In the genomic region with DNA sequence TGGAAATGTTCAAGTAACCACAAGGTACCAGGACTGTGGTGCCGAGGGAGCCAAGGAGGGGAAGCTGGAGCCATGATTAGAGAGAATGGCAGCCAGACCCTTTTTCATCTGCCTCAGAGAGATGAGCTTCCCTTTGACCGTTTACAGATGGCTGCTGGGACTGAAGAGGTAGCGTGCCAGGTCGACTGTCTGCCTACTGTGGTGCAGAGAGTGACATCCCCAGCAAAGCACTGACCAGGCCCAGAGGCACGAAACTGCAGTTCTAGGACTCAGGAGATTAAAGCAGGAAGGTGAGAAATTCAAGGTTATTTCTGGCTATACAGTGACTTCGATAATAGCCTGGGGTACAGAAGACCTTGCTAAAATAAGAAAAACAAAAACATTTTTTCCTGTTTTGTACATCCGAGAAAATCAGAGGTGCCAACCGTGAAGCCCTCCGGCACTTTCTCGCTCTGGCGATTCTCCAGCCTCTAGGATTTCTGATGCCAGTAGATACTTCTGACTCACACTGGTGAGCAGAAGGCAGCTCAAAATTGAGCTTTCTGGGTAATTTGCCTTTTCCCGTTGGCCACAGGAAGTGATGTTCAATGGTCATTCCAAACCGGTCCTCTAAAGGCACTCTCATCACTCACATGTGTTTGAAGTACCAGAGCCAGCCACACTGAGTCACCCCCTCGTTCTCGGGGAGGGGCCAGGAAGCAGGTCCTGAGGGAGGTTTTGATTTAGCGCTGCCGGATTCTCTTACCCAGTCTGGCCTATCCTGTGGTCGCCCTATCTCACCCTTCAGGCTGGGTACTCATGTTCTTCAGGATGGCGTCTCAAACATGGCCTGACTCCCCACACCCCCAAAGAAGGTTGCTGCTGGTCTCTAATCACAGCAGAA, we compare ENCODE assay signal across 10 mouse cellular contexts. TPM values are rescaled to one million over a fixed set of nuclear protein-coding genes. Genes with fewer than 3 reads are reported as not detected.
A peak's percentile ranks its signal among the peaks of the same experiment; 100 is the strongest.
DNase-seq lines count a peak whose midpoint lies in the region; ATAC-seq and TF ChIP-seq lines count a peak whose summit lies in the region.
"Had no signal": no experiment of that assay in that cellular context is flagged by ENCODE, and none has a peak within 500 bp of the region (broad histone marks: within the 10 kb centered on the region; RNA-seq: fewer than 3 reads in every experiment).

No protein-coding gene starts in this region.

- 29% methylated on average over 19 of the region's 19 CpGs for WGBS in embryonic facial prominence, embryonic 15.5 days
- WGBS in midbrain, embryonic 15.5 days = 69% methylated on average over 19 of the region's 19 CpGs

- no peak overlapping the region for H3K27ac ChIP-seq in left cerebral cortex, adult 2 months
- no peak overlapping the region for H3K27ac ChIP-seq in embryonic facial prominence, embryonic 15.5 days (replicated peaks)
- no peak overlapping the region for H3K27ac ChIP-seq in midbrain, embryonic 15.5 days
- H3K27ac ChIP-seq: neural tube, embryonic 13.5 days had no signal

- no peak for TF ChIP-seq CTCF in left cerebral cortex, adult 2 months (IDR thresholded peaks at IDR 0.05)

- no peaks in the 10 kb centered on the region for H3K27me3 ChIP-seq in embryonic facial prominence, embryonic 15.5 days
- H3K27me3 ChIP-seq in midbrain, embryonic 15.5 days (replicated peaks) = no peaks in the 10 kb centered on the region
- H3K27me3 ChIP-seq: neural tube, embryonic 13.5 days had no signal

- no peaks in the 10 kb centered on the region for H3K36me3 ChIP-seq in embryonic facial prominence, embryonic 15.5 days
- no peaks in the 10 kb centered on the region for H3K36me3 ChIP-seq in midbrain, embryonic 15.5 days (replicated peaks)
- H3K36me3 ChIP-seq: neural tube, embryonic 13.5 days had no signal

- H3K9ac ChIP-seq in embryonic facial prominence, embryonic 15.5 days = no peak overlapping the region
- H3K9ac ChIP-seq in midbrain, embryonic 15.5 days = no peak overlapping the region
- H3K9ac ChIP-seq: liver, postnatal 0 days; neural tube, embryonic 13.5 days had no signal

- intact Hi-C loops in left cerebral cortex, postnatal 4 days (cut with DNase I) = no loop called here
- intact Hi-C loops in left cerebral cortex, adult 2 months (cut with DNase I) = no loop called here
- intact Hi-C loops in heart, postnatal 14 days (cut with DNase I) = no loop called here

- ATAC-seq in embryonic facial prominence, embryonic 15.5 days (ENCODE audit: insufficient number of reproducible peaks, low FRiP score, low TSS enrichment, low read depth) = 0 out of 2 replicates have a peak, but pooled peaks have one; percentile 29
- no peak for ATAC-seq in megakaryocyte, adult 5-6 weeks (ENCODE audit: poor library complexity, severe bottlenecking)
- no peak for ATAC-seq in midbrain, embryonic 15.5 days (replicated peaks)
- ATAC-seq: liver, postnatal 0 days had no signal

- peak; percentile 60 for DNase-seq in left cerebral cortex, postnatal 4 days
- no peak for DNase-seq in left cerebral cortex, adult 2 months (ENCODE audit: extremely low spot score in 1 of 2, low spot score in 2 of 2)
- DNase-seq in brain, adult 2 months (ENCODE audit: low read depth, low spot score) = peak; percentile 35
- DNase-seq in lung, postnatal 36 days = peak; percentile 35
- no peak for DNase-seq in heart, postnatal 14 days
- DNase-seq: liver, postnatal 0 days had no signal

- no peaks in the 10 kb centered on the region for H3K9me3 ChIP-seq in embryonic facial prominence, embryonic 15.5 days (replicated peaks)
- H3K9me3 ChIP-seq in midbrain, embryonic 15.5 days = no peaks in the 10 kb centered on the region

- H3K4me2 ChIP-seq in embryonic facial prominence, embryonic 15.5 days (replicated peaks) = no peak overlapping the region
- no peak overlapping the region for H3K4me2 ChIP-seq in midbrain, embryonic 15.5 days
- H3K4me2 ChIP-seq: neural tube, embryonic 13.5 days had no signal

- peaks cover 11% of the 10 kb centered on the region for H3K4me1 ChIP-seq in embryonic facial prominence, embryonic 15.5 days
- H3K4me1 ChIP-seq in midbrain, embryonic 15.5 days = no peaks in the 10 kb centered on the region
- H3K4me1 ChIP-seq: neural tube, embryonic 13.5 days had no signal

- H3K4me3 ChIP-seq in left cerebral cortex, adult 2 months = no peak overlapping the region
- H3K4me3 ChIP-seq in embryonic facial prominence, embryonic 15.5 days (replicated peaks) = no peak overlapping the region
- no peak overlapping the region for H3K4me3 ChIP-seq in midbrain, embryonic 15.5 days
- H3K4me3 ChIP-seq: neural tube, embryonic 13.5 days had no signal

RNA-seq across cellular contexts. Expression of gene Ptpn14, which starts 11.9 kb away (rescaled TPM):
- total RNA-seq in left cerebral cortex, postnatal 4 days (2021) = 1 to 10 TPM; 6.4 to 6.5 TPM
- total RNA-seq in left cerebral cortex, adult 2 months (2021) = 10 to 100 TPM; 13.2 to 13.9 TPM
- 10.7 and 10.8 TPM in 2 replicates for polyA plus RNA-seq in embryonic facial prominence, embryonic 15.5 days (2015; fragmentation: Nextera tagmentation; extraction: Ambion mirVana)
- 0.02 and 0.09 TPM in 2 replicates for total RNA-seq in megakaryocyte, adult 5-6 weeks (2015)
- 0.26 TPM in 1 of 2 replicates, not detected in the other for total RNA-seq in megakaryocyte, adult 5-6 weeks (2017)
- 1.5 and 2.1 TPM in 2 replicates for polyA plus RNA-seq in midbrain, embryonic 15.5 days (2015; fragmentation: Nextera tagmentation; extraction: Ambion mirVana)
- total RNA-seq in heart, postnatal 14 days (2021) = 10 to 100 TPM; 32.1 to 33.1 TPM

RNA-seq across cellular contexts. Expression of gene Cenpf, which starts 28.3 kb away (rescaled TPM):
- 1 to 10 TPM; 7.2 to 8.1 TPM for total RNA-seq in left cerebral cortex, postnatal 4 days (2021)
- total RNA-seq in left cerebral cortex, adult 2 months (2021) = under 1 TPM; 0.37 to 0.84 TPM
- polyA plus RNA-seq in embryonic facial prominence, embryonic 15.5 days (2015; fragmentation: Nextera tagmentation; extraction: Ambion mirVana) = 64.0 and 66.9 TPM in 2 replicates
- total RNA-seq in megakaryocyte, adult 5-6 weeks (2015) = 38.7 and 40.5 TPM in 2 replicates
- total RNA-seq in megakaryocyte, adult 5-6 weeks (2017) = 47.4 and 82.1 TPM in 2 replicates
- 12.0 and 18.7 TPM in 2 replicates for polyA plus RNA-seq in midbrain, embryonic 15.5 days (2015; fragmentation: Nextera tagmentation; extraction: Ambion mirVana)
- 10 to 100 TPM in 1 of 2 experiments, 1 to 10 TPM in 1; 7.6 to 11.0 TPM for total RNA-seq in heart, postnatal 14 days (2021)

Comparison
In these comparisons a context has a peak if more than half of its experiments do, and no peak if none do; other contexts are left out.
1. DNase-seq: peak in left cerebral cortex, postnatal 4 days (single experiment), brain, adult 2 months (single experiment) and lung, postnatal 36 days (single experiment); none in left cerebral cortex, adult 2 months (0 of 2) and heart, postnatal 14 days (0 of 2).
2. RNA of gene Cenpf, which starts 28.3 kb away (total RNA-seq): 38.7 to 82.1 TPM in megakaryocyte, adult 5-6 weeks, 7.6 to 11.0 TPM in heart, postnatal 14 days and 7.2 to 8.1 TPM in left cerebral cortex, postnatal 4 days; 0.37 to 0.84 TPM in left cerebral cortex, adult 2 months; every median in the first group is over 4 times any median in the second.
3. RNA of gene Ptpn14, which starts 11.9 kb away (total RNA-seq): 32.1 to 33.1 TPM in heart, postnatal 14 days, 13.2 to 13.9 TPM in left cerebral cortex, adult 2 months and 6.4 to 6.5 TPM in left cerebral cortex, postnatal 4 days; 0.02 to 0.26 TPM in megakaryocyte, adult 5-6 weeks; every median in the first group is over 4 times any median in the second.